Mouse (Mus musculus): Measurements from ENCODE around the gene 4921524J17Rik.
A peak's percentile ranks its signal among the peaks of the same experiment; 100 is the strongest.

- peak; percentile 74 for TF ChIP-seq CTCF (IDR thresholded peaks at IDR 0.05; ENCODE audit: low read depth)
- TF ChIP-seq EP300 (optimal IDR thresholded peaks at IDR 0.05): no peak
Measured at GRCm38 (mm10) chr8:85408053-85408505, 24.6 kb downstream of the 4921524J17Rik start.
